Mouse (Mus musculus) stomach, embryonic 16.5 days (tissue): Measurements from ENCODE around the gene Ifngr2. TPM values are rescaled to one million over a fixed set of nuclear protein-coding genes. Genes with fewer than 3 reads are reported as not detected.

Experiments used
- ATAC-seq: fragments of 200-750 bp; cut with Nextera tagmentation; 2 replicates; pipeline ENCODE4 v1.8.0; 2017; ENCODE audit warnings: moderate number of reproducible peaks, moderate TSS enrichment; ENCODE audit not compliant: insufficient read depth, low FRiP score
- H3K27ac ChIP-seq: fragments of 300-500 bp; sonication (generic); 2 replicates; pipeline ENCODE4 v1.5.1; 2014; ENCODE audit warnings: low read length
- H3K27me3 ChIP-seq: fragments of 300-500 bp; sonication (generic); 2 replicates; pipeline ENCODE4 v1.6.1; 2014; ENCODE audit warnings: low read length, control low read depth, mixed read lengths; ENCODE audit not compliant: control insufficient read depth, insufficient read depth
- H3K36me3 ChIP-seq: fragments of 300-500 bp; sonication (generic); 2 replicates; pipeline ENCODE4 v1.6.1; 2014; ENCODE audit warnings: low read length; ENCODE audit not compliant: control insufficient read depth, insufficient read depth
- H3K4me1 ChIP-seq: fragments of 300-500 bp; sonication (generic); 2 replicates; pipeline ENCODE4 v1.6.1; 2014; ENCODE audit warnings: low read length, control low read depth, mixed read lengths; ENCODE audit not compliant: control insufficient read depth, insufficient read depth
- H3K4me2 ChIP-seq: fragments of 300-500 bp; sonication (generic); 2 replicates; pipeline ENCODE4 v1.6.1; 2014; ENCODE audit warnings: low read depth, low read length, mixed read lengths
- H3K4me3 ChIP-seq: fragments of 300-500 bp; sonication (generic); replicated peaks from 2 replicates; pipeline ENCODE4 v1.5.1; 2014; ENCODE audit warnings: mild to moderate bottlenecking, low read length
- H3K9ac ChIP-seq: fragments of 300-500 bp; sonication (generic); 2 replicates; pipeline ENCODE4 v1.6.1; 2014; ENCODE audit warnings: low read length
- H3K9me3 ChIP-seq: fragments of 300-500 bp; sonication (generic); replicated peaks from 2 replicates; pipeline ENCODE4 v1.6.1; 2016; ENCODE audit warnings: low read length, control low read depth; ENCODE audit not compliant: control insufficient read depth
- WGBS: fragments of 180-500 bp; shearing (Covaris S2); extraction: QIAGEN DNeasy Blood & Tissue Kit; methylation state at CpG from one replicate; pipeline ENCODE4 v1.1.7; 2014; 5-methylcytosine and 5-hydroxymethylcytosine counted together
- polyA plus RNA-seq: library from polyadenylated mRNA; unstranded; fragments of >200 nt; fragmentation: Nextera tagmentation; extraction: Ambion mirVana; gene quantifications from 2 replicates; pipeline ENCODE4 v1.2.1, GENCODE M21; 2015

Ifngr2 gene
- polyA plus RNA-seq = 53.7 and 58.0 TPM in 2 replicates

DNA sequence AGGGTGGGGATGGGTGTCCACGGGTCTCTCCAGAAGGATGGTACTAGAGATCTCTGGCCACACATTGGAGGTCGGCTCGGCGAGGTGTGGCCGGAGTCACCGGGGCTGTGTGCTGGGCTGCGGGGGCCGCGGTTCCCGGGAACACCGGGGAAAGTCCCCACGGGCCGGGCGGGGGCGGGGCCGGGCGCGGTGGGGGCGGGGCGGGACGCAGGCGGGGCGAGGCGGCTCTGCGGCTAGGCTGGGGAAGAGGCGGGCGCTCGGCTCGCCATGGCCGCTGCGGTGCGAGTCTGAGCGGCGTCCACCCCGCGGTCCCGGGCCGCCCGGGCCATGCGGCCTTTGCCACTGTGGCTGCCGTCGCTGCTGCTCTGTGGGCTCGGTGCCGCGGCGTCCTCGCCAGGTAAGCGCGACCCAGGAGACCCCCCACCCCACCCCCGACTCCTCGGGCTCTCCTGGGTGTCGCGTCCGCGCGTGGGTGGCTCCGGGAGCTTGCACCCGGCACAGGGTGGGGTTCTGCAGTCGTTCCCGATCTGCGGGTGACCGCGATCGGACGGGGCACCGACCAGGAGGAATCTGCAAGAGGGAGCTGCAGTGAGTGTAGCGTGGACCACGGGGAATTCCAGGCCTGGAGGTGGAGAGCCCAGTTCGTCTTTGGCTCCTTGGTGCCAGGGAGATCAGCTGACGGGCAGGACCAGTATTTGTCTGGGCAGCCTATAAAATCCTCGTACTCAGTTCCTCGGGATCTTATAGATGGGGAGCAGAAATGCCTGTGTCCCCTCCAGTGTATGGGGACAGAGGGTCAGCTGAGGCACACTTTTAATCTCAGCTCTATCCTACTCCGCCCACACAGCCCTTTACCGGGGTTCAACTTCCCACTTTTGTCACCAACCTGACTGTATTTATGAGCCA lies at the start of gene Ifngr2:
Gene Ifngr2, plus strand, starts transcription at position 237 of the 906 bp plus-strand sequence.
- peak; percentile 89 for ATAC-seq
- 1% methylated on average over 52 of the region's 74 CpGs for WGBS
- H3K4me1 ChIP-seq = peaks cover 30% of the 10 kb centered on the region

DNA sequence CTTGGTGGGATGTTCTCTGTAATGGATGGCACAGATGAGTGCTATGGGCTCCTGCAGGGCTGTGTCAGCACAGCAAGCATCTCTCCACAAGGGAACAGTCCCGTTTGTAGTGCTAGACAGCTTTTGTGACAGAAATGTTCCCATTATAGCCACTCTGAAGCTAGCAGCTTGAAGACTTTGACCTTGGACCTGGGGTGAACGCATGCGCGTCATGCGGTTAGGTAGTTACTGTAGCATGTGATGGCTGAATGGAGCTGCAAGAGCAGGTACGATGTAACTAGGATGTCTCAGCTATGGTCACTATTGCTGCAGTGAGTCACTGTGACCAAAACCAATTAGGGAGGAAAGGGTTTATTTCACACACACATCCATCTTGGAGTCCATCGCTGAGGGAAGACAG lies 48.8 kb upstream of the Ifngr2 start:
- H3K9ac ChIP-seq = no peak overlapping the region
- no peaks in the 10 kb centered on the region for H3K4me1 ChIP-seq
- WGBS = 92% methylated on average over 7 of the region's 7 CpGs
- H3K36me3 ChIP-seq = peaks cover 30% of the 10 kb centered on the region
- H3K27ac ChIP-seq = no peak overlapping the region
- no peak overlapping the region for H3K4me3 ChIP-seq
- H3K27me3 ChIP-seq = no peaks in the 10 kb centered on the region
- no peak overlapping the region for H3K4me2 ChIP-seq
- no peaks in the 10 kb centered on the region for H3K9me3 ChIP-seq
- ATAC-seq = no peak

More for the DNA sequence above, at the start of gene Ifngr2:
- peak within 1 kb of the TSS; percentile 95 for H3K9ac ChIP-seq
- no peaks in the 10 kb centered on the region for H3K36me3 ChIP-seq
- peak within 1 kb of the TSS; percentile 86 for H3K4me3 ChIP-seq
- H3K27ac ChIP-seq = peak within 1 kb of the TSS; percentile 63
- H3K4me2 ChIP-seq = peak within 1 kb of the TSS; percentile 54
- no peaks in the 10 kb centered on the region for H3K9me3 ChIP-seq
- H3K27me3 ChIP-seq = no peaks in the 10 kb centered on the region

DNA sequence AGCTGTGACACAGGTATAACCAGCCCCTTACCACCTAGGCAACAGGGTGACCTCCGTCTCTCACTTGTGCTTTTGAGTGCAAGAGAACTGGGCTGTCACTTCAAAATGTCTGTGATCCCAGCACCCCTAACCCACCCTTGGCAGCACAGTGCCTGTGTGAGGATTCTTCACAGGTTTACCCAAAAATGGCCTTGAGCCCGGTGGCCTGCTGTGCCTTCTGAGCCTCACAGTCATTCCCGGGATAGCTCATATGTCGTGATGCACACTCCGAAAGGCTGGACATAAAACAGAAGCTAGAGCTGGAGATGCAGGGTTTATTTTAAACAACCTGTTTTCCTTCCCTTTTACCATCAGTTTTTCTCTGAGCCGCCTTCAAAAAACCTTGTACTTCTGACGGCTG lies 42.2 kb upstream of the Ifngr2 start:
- no peaks in the 10 kb centered on the region for H3K4me1 ChIP-seq
- no peaks in the 10 kb centered on the region for H3K27me3 ChIP-seq
- no peak overlapping the region for H3K4me2 ChIP-seq
- no peak overlapping the region for H3K27ac ChIP-seq
- H3K36me3 ChIP-seq = peaks cover 33% of the 10 kb centered on the region
- no peak overlapping the region for H3K9ac ChIP-seq
- ATAC-seq = no peak
- H3K4me3 ChIP-seq = no peak overlapping the region
- no peaks in the 10 kb centered on the region for H3K9me3 ChIP-seq
- 88% methylated on average over 7 of the region's 7 CpGs for WGBS

DNA sequence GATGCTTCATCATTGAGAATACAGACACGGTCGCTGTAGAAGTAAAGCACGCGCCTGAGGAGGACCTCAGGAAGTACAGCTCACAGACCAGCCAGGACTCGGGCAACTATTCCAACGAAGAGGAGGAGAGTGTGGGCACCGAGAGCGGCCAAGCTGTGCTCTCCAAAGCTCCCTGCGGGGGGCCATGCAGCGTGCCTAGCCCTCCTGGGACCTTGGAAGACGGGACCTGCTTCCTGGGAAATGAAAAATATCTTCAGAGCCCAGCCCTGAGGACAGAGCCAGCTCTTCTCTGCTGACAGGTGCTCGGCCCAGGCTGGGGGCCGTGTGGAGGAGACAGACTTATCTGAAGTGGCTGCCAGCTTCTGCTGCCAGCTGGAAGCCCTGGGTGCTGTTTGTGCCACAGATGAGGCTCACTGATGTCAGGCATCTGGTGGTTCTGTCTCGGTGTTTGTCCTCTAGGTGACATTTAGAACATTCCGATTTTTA lies 41.7 kb upstream of the Ifngr2 start:
- H3K9ac ChIP-seq = no peak overlapping the region
- H3K4me3 ChIP-seq = no peak overlapping the region
- no peaks in the 10 kb centered on the region for H3K9me3 ChIP-seq
- 85% methylated on average over 15 of the region's 15 CpGs for WGBS
- no peak overlapping the region for H3K27ac ChIP-seq
- H3K4me1 ChIP-seq = no peaks in the 10 kb centered on the region
- H3K36me3 ChIP-seq = peaks cover 33% of the 10 kb centered on the region
- no peak overlapping the region for H3K4me2 ChIP-seq
- ATAC-seq = no peak
- H3K27me3 ChIP-seq = no peaks in the 10 kb centered on the region

DNA sequence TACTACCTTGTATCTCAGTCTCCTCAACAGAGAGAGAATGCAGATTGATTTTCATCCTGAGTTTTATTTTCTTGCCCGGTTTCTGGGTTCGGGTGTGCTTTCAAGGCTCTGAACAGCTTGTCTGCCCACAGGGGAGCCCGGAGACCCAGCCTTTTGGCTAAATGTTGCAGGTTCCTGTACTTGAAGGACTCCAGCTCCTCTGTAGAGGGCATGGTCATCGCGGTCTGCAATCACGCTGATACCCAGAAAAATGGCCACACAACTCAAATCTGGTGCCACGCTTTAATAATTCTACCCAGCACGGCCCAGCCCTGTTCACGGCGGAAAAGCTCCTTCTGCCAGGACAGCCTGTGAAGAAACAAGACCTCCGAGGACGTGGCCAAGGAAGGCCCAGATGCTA lies 40.5 kb upstream of the Ifngr2 start:
- Histone ChIP-seq H3K9ac (no peak overlapping the region), H3K4me3 (no peak overlapping the region), H3K27me3 (no peaks in the 10 kb centered on the region), H3K27ac (no peak overlapping the region), H3K9me3 (no peaks in the 10 kb centered on the region), H3K4me2 (no peak overlapping the region), H3K4me1 (no peaks in the 10 kb centered on the region), H3K36me3 (peaks cover 26% of the 10 kb centered on the region)
- no peak for ATAC-seq
- WGBS = 95% methylated on average over 12 of the region's 12 CpGs

DNA sequence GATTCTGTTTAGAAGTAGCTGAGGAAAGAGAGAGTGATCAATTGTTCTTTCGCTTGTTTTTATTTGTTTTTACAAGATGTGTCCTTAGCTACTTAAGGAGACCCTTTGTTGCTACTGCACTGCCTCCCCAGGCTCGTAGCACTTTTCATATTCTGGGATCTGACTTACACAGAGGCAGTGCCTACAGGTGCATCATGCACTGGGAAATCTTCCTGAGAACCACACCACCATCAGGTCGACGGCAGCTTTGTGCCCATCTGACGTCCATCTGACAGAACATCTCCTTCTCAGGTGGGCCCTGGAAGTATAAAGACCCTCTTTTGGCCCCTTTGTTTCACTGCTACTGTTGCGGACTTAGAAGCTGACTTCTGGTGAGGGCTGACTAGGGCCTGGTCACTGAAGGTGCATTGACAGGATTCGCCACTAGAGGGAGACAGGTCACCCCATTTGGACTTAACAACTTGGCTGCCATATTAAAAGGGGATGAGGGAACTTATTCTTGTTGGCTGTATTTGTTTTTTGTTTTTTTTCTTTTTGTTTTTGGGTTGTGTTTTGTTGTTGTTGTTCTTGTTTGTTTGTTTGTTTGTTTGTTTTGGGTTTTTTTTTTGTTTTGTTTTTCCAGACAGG lies 34.6 kb upstream of the Ifngr2 start:
- no peaks in the 10 kb centered on the region for H3K9me3 ChIP-seq
- no peak overlapping the region for H3K4me2 ChIP-seq
- H3K27ac ChIP-seq = no peak overlapping the region
- 33% methylated on average over 7 of the region's 7 CpGs for WGBS
- H3K4me1 ChIP-seq = no peaks in the 10 kb centered on the region
- no peak overlapping the region for H3K4me3 ChIP-seq
- H3K9ac ChIP-seq = no peak overlapping the region
- H3K36me3 ChIP-seq = no peaks in the 10 kb centered on the region
- ATAC-seq = no peak
- H3K27me3 ChIP-seq = no peaks in the 10 kb centered on the region

DNA sequence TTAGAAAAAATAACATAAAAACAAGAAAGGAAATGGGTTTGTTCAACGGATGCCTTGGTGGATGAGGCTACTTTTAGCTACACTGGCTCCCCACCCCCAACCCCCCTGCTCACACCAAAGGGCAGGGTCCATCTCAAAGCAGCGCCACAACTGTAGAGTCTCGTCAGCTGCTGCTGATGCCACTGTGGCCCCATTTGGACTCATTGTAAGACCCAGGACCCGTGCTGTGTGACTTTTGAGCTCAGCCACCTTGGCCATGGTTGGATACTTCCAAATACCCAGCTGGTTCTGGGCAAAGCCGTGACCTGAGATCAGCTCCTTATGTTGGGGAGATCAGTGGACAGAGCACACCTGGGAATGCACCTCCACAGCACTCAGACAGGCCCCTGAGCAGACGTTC lies 33.8 kb upstream of the Ifngr2 start:
- H3K4me3 ChIP-seq = no peak overlapping the region
- no peaks in the 10 kb centered on the region for H3K4me1 ChIP-seq
- no peaks in the 10 kb centered on the region for H3K27me3 ChIP-seq
- H3K9ac ChIP-seq = no peak overlapping the region
- no peak for ATAC-seq
- H3K4me2 ChIP-seq = no peak overlapping the region
- no peaks in the 10 kb centered on the region for H3K9me3 ChIP-seq
- no peak overlapping the region for H3K27ac ChIP-seq
- H3K36me3 ChIP-seq = no peaks in the 10 kb centered on the region
- WGBS = 94% methylated on average over 6 of the region's 6 CpGs

DNA sequence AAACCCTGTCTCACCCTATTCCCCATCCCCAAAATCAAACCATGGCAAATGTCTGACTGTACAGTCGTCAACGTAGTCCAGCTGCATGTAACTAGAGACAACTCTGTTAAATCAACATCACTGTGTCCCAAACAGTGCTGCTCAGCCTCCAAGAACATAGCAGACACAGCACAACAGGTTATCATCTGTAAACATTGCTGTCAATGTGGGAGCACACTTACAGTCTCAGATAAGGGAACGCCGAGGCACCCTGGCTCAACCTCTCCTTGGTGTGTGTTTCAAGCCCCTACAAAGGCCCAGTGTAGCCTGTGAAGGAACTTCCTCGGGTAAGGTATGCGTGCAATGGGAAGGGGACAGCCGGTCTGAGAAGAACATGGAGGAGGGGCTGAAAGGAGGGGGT lies 29.9 kb upstream of the Ifngr2 start:
- WGBS = 48% methylated on average over 7 of the region's 7 CpGs
- Histone ChIP-seq H3K4me2 (no peak overlapping the region), H3K36me3 (no peaks in the 10 kb centered on the region), H3K9me3 (no peaks in the 10 kb centered on the region), H3K4me1 (no peaks in the 10 kb centered on the region), H3K27me3 (no peaks in the 10 kb centered on the region), H3K4me3 (no peak overlapping the region), H3K9ac (no peak overlapping the region), H3K27ac (no peak overlapping the region)
- no peak for ATAC-seq

DNA sequence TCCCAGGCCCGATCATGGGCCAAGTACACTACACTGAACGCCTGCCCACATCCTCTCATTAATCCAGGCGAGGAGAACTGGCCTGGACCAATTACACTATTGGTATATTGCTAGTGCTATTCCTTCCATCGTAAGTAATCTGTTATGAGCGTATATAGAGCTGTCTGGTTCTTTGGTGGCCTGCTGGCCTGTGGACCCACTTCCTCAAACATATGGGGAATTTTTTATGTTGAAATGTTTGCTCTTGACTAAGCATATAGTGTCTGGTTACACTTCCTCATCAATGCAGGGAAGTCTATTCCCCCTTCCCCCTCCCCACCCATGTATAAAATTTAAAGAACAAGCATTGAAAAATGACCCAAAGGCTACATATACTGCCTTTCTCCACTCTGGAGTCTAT lies 24.8 kb upstream of the Ifngr2 start:
- no peaks in the 10 kb centered on the region for H3K36me3 ChIP-seq
- no peaks in the 10 kb centered on the region for H3K4me1 ChIP-seq
- H3K4me3 ChIP-seq = no peak overlapping the region
- H3K9ac ChIP-seq = no peak overlapping the region
- H3K9me3 ChIP-seq = no peaks in the 10 kb centered on the region
- 0 out of 2 replicates have a peak, but pooled peaks have one; percentile 35 for ATAC-seq
- peak overlapping the region; percentile 32 for H3K27ac ChIP-seq
- H3K27me3 ChIP-seq = no peaks in the 10 kb centered on the region
- no peak overlapping the region for H3K4me2 ChIP-seq
- 52% methylated on average over 5 of the region's 5 CpGs for WGBS
